Mouse (Mus musculus) heart, embryonic 16.5 days (tissue): ENCODE measurements around the gene Arfgef3. TPM values are rescaled to one million over a fixed set of nuclear protein-coding genes. Genes with fewer than 3 reads are reported as not detected.
"Not testable (repeated sequence)": the region's sequence is repeated elsewhere in the genome, so short reads cannot be mapped to it uniquely, and the experiment has no call there.

Source experiments
- ATAC-seq: fragments of 200-750 bp; cut with Nextera tagmentation; replicated peaks from 2 replicates; pipeline ENCODE4 v1.8.0; 2017; ENCODE audit warnings: moderate number of reproducible peaks; ENCODE audit not compliant: insufficient read depth, low FRiP score; ENCODE audit errors: extremely low read depth
- H3K27ac ChIP-seq: fragments of 300-500 bp; sonication (generic); 2 replicates; pipeline ENCODE4 v1.5.1; 2014; ENCODE audit warnings: mild to moderate bottlenecking, low read length, control low read depth, moderate library complexity
- H3K27me3 ChIP-seq: fragments of 300-500 bp; sonication (generic); 2 replicates; pipeline ENCODE4 v1.6.1; 2014; ENCODE audit warnings: low read length, mixed read lengths; ENCODE audit not compliant: control insufficient read depth, insufficient read depth
- H3K36me3 ChIP-seq: fragments of 300-500 bp; sonication (generic); 2 replicates; pipeline ENCODE4 v1.6.1; 2014; ENCODE audit not compliant: control insufficient read depth, insufficient read depth
- H3K4me1 ChIP-seq: fragments of 300-500 bp; sonication (generic); 2 replicates; pipeline ENCODE4 v1.6.1; 2014; ENCODE audit warnings: low read length, mixed read lengths; ENCODE audit not compliant: control insufficient read depth, insufficient read depth
- H3K4me2 ChIP-seq: fragments of 300-500 bp; sonication (generic); 2 replicates; pipeline ENCODE4 v1.6.1; 2014; ENCODE audit warnings: low read depth, mild to moderate bottlenecking, control low read depth, low read length
- H3K4me3 ChIP-seq: fragments of 300-500 bp; sonication (generic); 2 replicates; pipeline ENCODE4 v1.5.1; 2014; ENCODE audit warnings: mild to moderate bottlenecking, control low read depth, low read length
- H3K9ac ChIP-seq: fragments of 300-500 bp; sonication (generic); 2 replicates; pipeline ENCODE4 v1.6.1; 2014; ENCODE audit warnings: low read length, control low read depth
- H3K9me3 ChIP-seq: fragments of 300-500 bp; sonication (generic); replicated peaks from 2 replicates; pipeline ENCODE4 v1.6.1; 2016; ENCODE audit warnings: low read length; ENCODE audit not compliant: control insufficient read depth
- WGBS: fragments of 180-500 bp; shearing (Covaris S2); extraction: QIAGEN DNeasy Blood & Tissue Kit; methylation state at CpG from one replicate; pipeline ENCODE4 v1.1.7; 2014; 5-methylcytosine and 5-hydroxymethylcytosine counted together
- polyA plus RNA-seq: library from polyadenylated mRNA; unstranded; fragments of >200 nt; fragmentation: Nextera tagmentation; extraction: Ambion mirVana; gene quantifications from 2 replicates; pipeline ENCODE4 v1.2.1, GENCODE M21; 2015

The Arfgef3 gene
- polyA plus RNA-seq, 1 experiment from 2014 or later: 0.34 TPM

DNA sequence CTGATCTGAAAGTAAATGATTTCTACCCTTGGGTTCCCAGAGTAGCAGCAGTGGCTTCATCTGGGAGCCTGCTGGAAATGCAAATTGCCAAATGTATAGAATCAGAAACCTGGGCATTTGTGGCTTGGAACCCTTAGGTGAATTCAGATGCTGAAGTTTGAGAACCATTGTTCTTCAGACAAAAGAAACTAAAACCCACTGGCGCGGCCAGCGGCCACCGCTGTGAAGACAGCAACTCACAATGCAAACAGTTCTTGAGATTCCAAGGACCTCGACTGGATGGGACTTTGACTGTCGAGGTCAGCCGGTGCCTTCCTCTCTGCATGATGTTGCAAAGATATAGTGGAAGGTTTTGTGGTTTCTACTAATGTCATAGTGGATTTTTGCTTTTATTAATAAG is 159.6 kb downstream of the Arfgef3 start:
- 41% methylated on average over 7 of the region's 7 CpGs for WGBS
- Histone ChIP-seq H3K36me3 (no peaks in the 10 kb centered on the region), H3K27me3 (no peaks in the 10 kb centered on the region), H3K4me2 (no peak overlapping the region), H3K9me3 (no peaks in the 10 kb centered on the region), H3K4me1 (no peaks in the 10 kb centered on the region), H3K4me3 (no peak overlapping the region), H3K9ac (no peak overlapping the region), H3K27ac (no peak overlapping the region)
- no peak for ATAC-seq

DNA sequence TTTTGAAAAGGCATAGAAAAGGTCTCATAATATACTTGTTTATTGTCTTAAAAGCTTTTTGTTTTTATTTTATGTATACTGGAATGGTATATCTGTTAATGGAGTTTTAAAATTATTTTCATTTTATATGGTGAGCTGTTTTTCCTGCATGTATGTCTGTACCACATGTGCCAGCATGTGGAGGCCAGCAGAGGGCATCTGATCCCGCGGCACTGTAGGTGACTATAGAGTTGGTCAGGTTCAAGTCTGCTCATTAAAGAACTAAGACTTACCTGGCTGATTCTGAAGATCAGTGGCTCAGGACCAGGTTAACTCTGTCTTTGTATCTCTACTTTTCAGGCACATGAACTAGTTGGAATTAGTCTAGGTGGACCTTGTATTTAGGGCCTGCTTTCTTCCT is 171.2 kb downstream of the Arfgef3 start:
- Histone ChIP-seq H3K36me3 (no peaks in the 10 kb centered on the region), H3K4me3 (no peak overlapping the region), H3K9me3 (peaks cover 4% of the 10 kb centered on the region; the same call in 1 of the 2 replicates), H3K27ac (no peak overlapping the region), H3K4me2 (no peak overlapping the region), H3K27me3 (no peaks in the 10 kb centered on the region), H3K4me1 (no peaks in the 10 kb centered on the region), H3K9ac (no peak overlapping the region)
- no peak for ATAC-seq
- WGBS: 57% methylated on average over 2 of the region's 2 CpGs

DNA sequence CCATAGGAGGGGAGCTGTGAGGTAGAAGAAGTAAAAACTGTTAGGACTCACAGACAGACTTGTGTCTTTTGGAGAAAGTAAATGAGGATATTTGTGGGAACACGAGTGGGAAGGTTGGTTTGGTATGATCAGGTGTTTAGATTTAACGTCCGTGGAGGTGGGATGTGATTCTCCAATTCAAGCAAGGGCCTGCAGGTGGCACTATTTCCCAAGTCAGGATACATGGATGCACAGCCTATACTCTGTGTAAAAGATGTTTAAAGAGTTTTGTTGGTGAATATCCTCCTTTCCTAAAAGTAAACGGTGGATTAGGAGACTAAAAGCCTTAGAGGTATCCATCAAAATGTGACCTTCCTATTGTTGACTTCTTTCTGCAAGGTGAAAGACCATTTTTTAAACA is 180.8 kb downstream of the Arfgef3 start:
- Histone ChIP-seq H3K4me1 (no peaks in the 10 kb centered on the region), H3K4me2 (no peak overlapping the region), H3K27me3 (peaks cover 2% of the 10 kb centered on the region; the same call in 1 of the 2 replicates), H3K4me3 (no peak overlapping the region), H3K9ac (no peak overlapping the region), H3K9me3 (no peaks in the 10 kb centered on the region), H3K27ac (no peak overlapping the region), H3K36me3 (no peaks in the 10 kb centered on the region)
- ATAC-seq: no peak
- WGBS: 8% methylated on average over 4 of the region's 4 CpGs

DNA sequence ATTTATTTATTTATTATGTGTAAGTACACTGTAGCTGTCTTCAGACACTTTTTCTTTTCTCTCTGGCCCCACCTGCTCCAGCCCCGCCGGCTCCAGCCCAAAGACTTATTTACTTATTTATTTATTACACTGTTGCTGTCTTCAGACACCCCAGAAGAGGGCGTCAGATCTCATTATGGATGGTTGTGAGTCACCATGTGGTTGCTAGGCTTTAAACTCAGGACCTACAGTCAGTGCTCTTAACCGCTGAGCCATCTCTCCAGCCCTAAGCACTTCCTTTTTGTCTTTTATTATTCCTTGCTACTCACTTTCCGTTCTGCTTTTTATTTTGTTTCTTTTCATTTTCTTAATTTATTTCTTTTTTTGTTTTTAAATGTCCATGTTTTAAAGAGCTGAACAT is 182.3 kb downstream of the Arfgef3 start:
- Histone ChIP-seq H3K9ac (no peak overlapping the region), H3K4me3 (no peak overlapping the region), H3K4me1 (no peaks in the 10 kb centered on the region), H3K9me3 (no peaks in the 10 kb centered on the region), H3K27me3 (peaks cover 2% of the 10 kb centered on the region; the same call in 1 of the 2 replicates), H3K4me2 (no peak overlapping the region), H3K36me3 (no peaks in the 10 kb centered on the region), H3K27ac (no peak overlapping the region)
- no peak for ATAC-seq
- 44% methylated on average over 5 of the region's 5 CpGs for WGBS

DNA sequence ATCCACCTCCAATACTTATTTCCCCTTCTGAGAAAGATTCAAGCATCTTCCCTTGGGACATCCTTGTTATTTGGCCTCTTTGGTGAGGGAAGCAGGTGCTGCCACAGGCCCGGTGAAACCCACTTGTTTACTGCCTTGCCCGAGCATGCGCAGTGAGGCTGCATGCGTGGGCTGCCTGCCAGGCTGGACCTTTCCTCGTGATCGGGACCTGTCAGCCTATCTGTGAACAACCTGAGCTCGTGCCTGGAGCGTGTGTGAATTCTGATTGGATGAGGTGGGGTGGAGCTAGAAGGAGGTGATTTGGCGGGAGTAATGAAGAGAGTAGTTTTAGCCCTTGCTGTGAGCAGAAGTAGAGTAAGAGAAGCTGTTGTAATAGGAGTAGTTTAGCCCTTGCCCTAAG is 184.7 kb downstream of the Arfgef3 start:
- not testable (repeated sequence) for H3K27ac ChIP-seq, H3K4me2 ChIP-seq, H3K27me3 ChIP-seq, H3K4me3 ChIP-seq, H3K36me3 ChIP-seq, H3K4me1 ChIP-seq, ATAC-seq, H3K9ac ChIP-seq, H3K9me3 ChIP-seq
- 72% methylated on average over 9 of the region's 9 CpGs for WGBS

DNA sequence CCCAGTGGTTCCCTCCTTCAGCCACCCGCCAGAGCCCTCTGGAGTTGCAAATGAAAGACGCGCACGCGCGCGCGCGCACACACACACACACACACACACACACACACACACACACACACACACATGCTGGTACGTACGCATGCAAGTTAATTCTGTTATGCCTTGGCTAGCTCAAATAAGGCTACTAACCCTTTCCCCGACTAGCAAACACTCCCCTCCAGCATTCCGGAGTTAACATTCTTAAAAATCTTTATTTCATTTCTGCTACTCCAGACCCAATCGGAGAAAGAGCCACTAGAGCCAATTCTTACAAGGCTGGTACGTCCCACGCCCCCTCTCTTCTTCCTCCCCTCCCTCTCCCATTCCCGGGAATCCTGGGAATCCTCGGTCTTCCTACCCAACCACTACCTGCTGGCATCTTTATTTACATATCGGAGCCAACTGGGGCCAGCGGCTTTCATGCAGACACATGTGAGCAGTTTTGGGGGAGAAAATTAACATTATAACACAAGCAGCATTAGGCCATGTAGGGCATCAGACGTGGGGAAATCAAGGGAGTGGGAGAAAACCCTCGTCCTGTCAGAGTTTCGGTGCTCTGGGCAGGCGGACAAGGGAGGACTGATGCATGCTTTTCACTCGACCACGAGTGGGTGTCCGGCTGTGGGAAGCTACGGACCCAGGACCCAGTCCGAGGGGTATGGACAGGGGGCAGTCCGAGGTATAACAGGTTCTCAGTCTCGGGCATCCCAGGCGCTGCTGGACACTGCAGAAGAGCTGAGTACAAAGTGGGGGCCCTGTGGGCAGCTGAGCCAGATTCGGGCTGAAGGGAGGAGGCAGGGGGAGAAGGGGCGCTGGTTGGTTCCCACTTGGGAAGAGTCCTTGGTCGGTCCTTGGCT is 194.2 kb downstream of the Arfgef3 start:
- no peak for ATAC-seq
- Histone ChIP-seq H3K36me3 (no peaks in the 10 kb centered on the region), H3K27ac (no peak overlapping the region), H3K4me3 (peak overlapping the region; percentile 51), H3K27me3 (no peaks in the 10 kb centered on the region), H3K4me2 (peak overlapping the region; percentile 71), H3K9me3 (no peaks in the 10 kb centered on the region), H3K4me1 (peaks cover 5% of the 10 kb centered on the region; the same call in 1 of the 2 replicates), H3K9ac (peak overlapping the region; percentile 11; the same call in 1 of the 2 replicates)
- WGBS: 8% methylated on average over 35 of the region's 35 CpGs

DNA sequence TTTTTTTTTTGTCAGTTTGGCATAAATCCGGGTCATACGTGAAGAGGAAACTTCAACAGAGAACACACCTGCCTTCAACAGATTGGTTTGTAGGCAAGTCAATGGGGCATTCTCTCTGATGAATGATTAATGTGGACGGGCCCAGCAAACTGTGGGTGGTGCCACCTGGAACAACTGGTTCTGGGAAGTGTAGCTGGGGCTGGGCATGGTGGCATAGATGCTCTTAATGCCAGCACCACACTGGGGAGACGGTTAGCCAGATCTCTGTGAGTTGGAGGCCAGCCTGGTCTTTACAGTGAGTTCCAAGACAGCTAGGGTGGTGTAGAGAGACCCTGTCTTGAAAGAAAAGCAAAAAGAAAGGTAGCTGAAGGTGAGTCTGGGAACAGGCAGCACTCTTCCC is 196.4 kb downstream of the Arfgef3 start:
- WGBS: 81% methylated on average over 4 of the region's 4 CpGs
- ATAC-seq: no peak
- Histone ChIP-seq H3K36me3 (no peaks in the 10 kb centered on the region), H3K27ac (no peak overlapping the region), H3K4me2 (no peak overlapping the region), H3K4me3 (no peak overlapping the region), H3K9ac (no peak overlapping the region), H3K9me3 (no peaks in the 10 kb centered on the region), H3K4me1 (peaks cover 5% of the 10 kb centered on the region; the same call in 1 of the 2 replicates), H3K27me3 (no peaks in the 10 kb centered on the region)

DNA sequence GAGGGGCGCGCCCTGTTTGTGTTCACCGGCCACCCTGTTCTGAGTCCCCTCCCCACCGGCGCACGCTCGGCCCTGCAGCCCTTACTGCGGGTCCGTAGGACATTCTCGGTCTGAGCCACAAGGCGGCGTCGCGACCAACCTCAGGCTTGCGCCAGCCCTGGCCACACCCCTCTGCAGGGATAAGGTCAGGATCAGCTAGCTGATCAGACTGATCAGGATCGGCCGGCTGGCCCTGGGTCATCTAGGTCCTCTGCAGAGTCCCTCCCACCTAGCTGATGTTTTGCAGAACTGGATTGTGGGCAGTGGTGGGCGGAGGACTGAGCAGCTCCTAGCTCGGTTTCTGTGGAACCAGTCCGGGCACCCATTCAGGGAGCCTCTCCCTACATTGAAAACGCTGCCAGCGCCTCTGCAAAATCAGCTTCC is 197.9 kb downstream of the Arfgef3 start, which contains the start of gene Hebp2:
Gene Hebp2, minus strand, starts transcription at position 264 of the 423 bp plus-strand sequence.
- Histone ChIP-seq H3K9me3 (no peaks in the 10 kb centered on the region), H3K27me3 (no peaks in the 10 kb centered on the region), H3K9ac (peak within 1 kb of the TSS; percentile 80), H3K27ac (no peak within 1 kb of the TSS), H3K36me3 (no peaks in the 10 kb centered on the region), H3K4me1 (peaks cover 5% of the 10 kb centered on the region; the same call in 1 of the 2 replicates), H3K4me3 (peak within 1 kb of the TSS; percentile 65), H3K4me2 (peak within 1 kb of the TSS; percentile 78)
- under 1% methylated on average over 22 of the region's 22 CpGs for WGBS
- peak; percentile 79 for ATAC-seq

DNA sequence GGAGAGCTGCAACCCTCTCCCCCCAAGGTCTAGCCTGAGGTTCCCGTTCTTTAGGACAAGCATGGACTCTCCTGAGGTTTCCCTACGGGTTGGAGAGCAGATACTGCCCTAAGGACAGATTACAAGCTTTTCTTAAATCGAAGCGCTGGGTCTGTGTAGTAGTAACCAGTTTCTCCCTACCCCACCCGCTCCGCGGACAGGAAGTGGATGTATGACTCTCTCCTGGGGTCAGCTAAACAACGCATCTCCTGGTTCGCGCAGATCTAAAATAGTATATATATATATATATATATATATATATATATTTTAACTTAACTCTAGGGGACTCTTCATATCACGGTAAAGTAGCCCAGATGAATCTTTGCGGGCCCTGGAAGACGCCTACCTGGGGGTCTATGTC is 198.4 kb downstream of the Arfgef3 start:
- Histone ChIP-seq H3K9me3 (no peaks in the 10 kb centered on the region), H3K36me3 (no peaks in the 10 kb centered on the region), H3K4me3 (peak overlapping the region; percentile 65), H3K9ac (peak overlapping the region; percentile 80), H3K27ac (no peak overlapping the region), H3K4me1 (peaks cover 5% of the 10 kb centered on the region; the same call in 1 of the 2 replicates), H3K27me3 (no peaks in the 10 kb centered on the region), H3K4me2 (peak overlapping the region; percentile 78)
- peak; percentile 12; the same call in 1 of the 2 replicates for ATAC-seq
- WGBS: 4% methylated on average over 13 of the region's 13 CpGs
